Mouse (Mus musculus) hindbrain, embryonic 11.5 days (tissue): ENCODE measurements around the gene Unc45a. TPM values are rescaled to one million over a fixed set of nuclear protein-coding genes. Genes with fewer than 3 reads are reported as not detected.

Source experiments
- ATAC-seq: fragments of 200-750 bp; cut with Nextera tagmentation; 2 replicates; pipeline ENCODE4 v1.8.0; 2017; ENCODE audit warnings: mild to moderate bottlenecking, moderate TSS enrichment, moderate library complexity; ENCODE audit not compliant: low FRiP score
- DNase-seq: peaks from one replicate; pipeline ENCODE4 v3.0.0-alpha.2; 2015; ENCODE audit warnings: low spot score
- H3K27ac ChIP-seq: fragments of 300-500 bp; sonication (generic); 2 replicates; pipeline ENCODE4 v1.5.1; 2014; ENCODE audit warnings: mild to moderate bottlenecking, low read depth, low read length
- H3K27me3 ChIP-seq: fragments of 300-500 bp; sonication (generic); 2 replicates; pipeline ENCODE4 v1.6.1; 2014; ENCODE audit warnings: mild to moderate bottlenecking, low read length, moderate library complexity, mixed read lengths; ENCODE audit not compliant: control insufficient read depth, insufficient read depth
- H3K36me3 ChIP-seq: fragments of 300-500 bp; sonication (generic); 2 replicates; pipeline ENCODE4 v1.6.1; 2014; ENCODE audit warnings: mild to moderate bottlenecking, low read length, moderate library complexity, mixed read lengths; ENCODE audit not compliant: control insufficient read depth, insufficient read depth
- H3K4me1 ChIP-seq: fragments of 300-500 bp; sonication (generic); replicated peaks from 2 replicates; pipeline ENCODE4 v1.6.1; 2014; ENCODE audit warnings: low read length, mixed read lengths; ENCODE audit not compliant: control insufficient read depth, insufficient read depth
- H3K4me2 ChIP-seq: fragments of 300-500 bp; sonication (generic); replicated peaks from 2 replicates; pipeline ENCODE4 v1.6.1; 2014; ENCODE audit warnings: mild to moderate bottlenecking, low read depth, low read length
- H3K4me3 ChIP-seq: fragments of 300-500 bp; sonication (generic); 2 replicates; pipeline ENCODE4 v1.5.1; 2014; ENCODE audit warnings: low read depth, low read length
- H3K9ac ChIP-seq: fragments of 300-500 bp; sonication (generic); 2 replicates; pipeline ENCODE4 v1.6.1; 2014; ENCODE audit warnings: low read depth, low read length
- H3K9me3 ChIP-seq: fragments of 300-500 bp; sonication (generic); 2 replicates; pipeline ENCODE4 v1.6.1; 2016; ENCODE audit warnings: low read length; ENCODE audit not compliant: control insufficient read depth
- WGBS: fragments of 180-500 bp; shearing (Covaris S2); extraction: QIAGEN DNeasy Blood & Tissue Kit; methylation state at CpG from one replicate; pipeline ENCODE4 v1.1.7; 2014; 5-methylcytosine and 5-hydroxymethylcytosine counted together
- polyA plus RNA-seq: library from polyadenylated mRNA; unstranded; fragments of >200 nt; fragmentation: Nextera tagmentation; extraction: Ambion mirVana; gene quantifications from 2 replicates; pipeline ENCODE4 v1.2.1, GENCODE M21; 2014

Unc45a gene
- polyA plus RNA-seq, 1 experiment from 2014 or later, result 23.4 TPM

DNA sequence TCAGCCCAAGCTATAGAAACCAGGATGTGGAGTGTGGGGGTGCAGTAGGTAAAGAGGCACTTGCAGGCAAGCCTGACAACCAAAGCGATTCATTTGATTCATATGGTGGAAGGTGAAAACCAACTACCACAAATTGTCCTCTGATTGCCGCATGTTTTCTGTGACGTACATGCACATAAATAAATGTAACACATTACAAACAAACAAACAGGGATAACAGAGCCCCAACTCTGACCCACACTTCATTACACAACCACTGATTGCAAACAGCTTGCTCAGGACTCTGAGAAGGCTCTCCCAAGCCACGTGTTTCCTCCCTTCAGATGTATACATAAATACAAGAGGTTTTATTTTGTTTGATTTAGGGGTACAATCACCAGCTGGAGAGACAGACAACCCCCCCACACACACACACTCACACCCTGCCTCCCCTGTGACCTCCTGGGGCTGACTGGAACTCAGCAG lies 29.2 kb upstream of the Unc45a start:
- ATAC-seq (0 out of 2 replicates have a peak, but pooled peaks have one; percentile 1), DNase-seq (no peak)
- H3K4me2 ChIP-seq, result peak overlapping the region; percentile 82
- 65% methylated on average over 4 of the region's 4 CpGs for WGBS
- no peaks in the 10 kb centered on the region for H3K9me3 ChIP-seq
- peaks cover 7% of the 10 kb centered on the region; the same call in 1 of the 2 replicates for H3K36me3 ChIP-seq
- no peaks in the 10 kb centered on the region for H3K27me3 ChIP-seq
- no peaks in the 10 kb centered on the region for H3K4me1 ChIP-seq
- H3K4me3 ChIP-seq, result peak overlapping the region; percentile 88
- no peak overlapping the region for H3K27ac ChIP-seq
- peak overlapping the region; percentile 92 for H3K9ac ChIP-seq

GRCm38 (mm10) chr7:80369461-80369860 lies 28.7 kb upstream of the Unc45a start:
- Histone ChIP-seq H3K36me3 (peaks cover 7% of the 10 kb centered on the region; the same call in 1 of the 2 replicates), H3K4me2 (no peak overlapping the region), H3K27me3 (no peaks in the 10 kb centered on the region), H3K4me3 (no peak overlapping the region), H3K4me1 (no peaks in the 10 kb centered on the region), H3K27ac (no peak overlapping the region), H3K9ac (no peak overlapping the region), H3K9me3 (no peaks in the 10 kb centered on the region)
- no peak for ATAC-seq
- no peak for DNase-seq
- 72% methylated on average over 5 of the region's 5 CpGs for WGBS

DNA sequence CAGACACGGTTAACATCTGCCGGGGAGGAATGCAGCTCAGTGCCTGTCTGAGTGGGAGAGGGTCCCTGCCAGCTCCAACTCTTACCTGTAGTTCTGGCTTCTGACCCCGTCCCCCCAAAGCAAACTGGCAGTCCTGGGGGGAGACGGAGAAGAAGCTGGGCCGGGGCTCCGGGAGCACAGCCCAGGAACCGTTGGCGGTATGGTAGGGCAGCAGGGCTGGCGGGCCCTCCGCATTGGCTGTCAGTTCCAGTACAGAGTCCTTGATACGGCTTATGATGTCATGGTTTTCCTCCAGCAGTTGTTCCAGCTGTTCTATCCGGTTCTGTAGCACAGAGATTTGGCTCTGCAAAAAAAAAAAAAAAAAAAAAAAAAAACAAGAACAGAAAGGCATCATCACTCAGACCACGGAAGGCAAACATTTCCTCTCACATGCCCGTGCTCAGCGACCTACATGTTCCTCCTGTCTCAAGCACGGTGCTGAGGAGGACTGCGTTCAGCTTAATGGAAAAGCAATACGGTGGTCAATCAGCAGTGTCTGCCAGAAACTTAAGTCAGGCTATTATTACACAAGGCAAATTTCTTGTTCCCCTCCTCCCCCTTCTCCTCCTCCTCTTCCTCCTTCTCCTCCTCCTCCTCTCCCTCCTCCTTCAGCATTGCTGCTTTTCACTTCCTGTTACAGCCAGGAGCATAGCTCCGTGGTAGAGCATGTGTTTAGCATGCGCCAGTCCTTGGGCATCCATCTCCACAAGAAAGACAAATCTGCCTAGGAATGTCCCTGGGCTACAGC lies 28.0 kb upstream of the Unc45a start:
- WGBS, result 87% methylated on average over 20 of the region's 20 CpGs
- Histone ChIP-seq H3K9ac (no peak overlapping the region), H3K4me2 (no peak overlapping the region), H3K36me3 (peaks cover 7% of the 10 kb centered on the region; the same call in 1 of the 2 replicates), H3K4me1 (no peaks in the 10 kb centered on the region), H3K4me3 (no peak overlapping the region), H3K27me3 (no peaks in the 10 kb centered on the region), H3K9me3 (no peaks in the 10 kb centered on the region), H3K27ac (no peak overlapping the region)
- no peak for DNase-seq
- no peak for ATAC-seq

GRCm38 (mm10) chr7:80368009-80368408 lies 27.2 kb upstream of the Unc45a start:
- Histone ChIP-seq H3K4me3 (no peak overlapping the region), H3K9me3 (no peaks in the 10 kb centered on the region), H3K4me2 (no peak overlapping the region), H3K36me3 (peaks cover 9% of the 10 kb centered on the region; the same call in 1 of the 2 replicates), H3K9ac (no peak overlapping the region), H3K4me1 (no peaks in the 10 kb centered on the region), H3K27ac (no peak overlapping the region), H3K27me3 (no peaks in the 10 kb centered on the region)
- no peak for ATAC-seq
- no peak for DNase-seq
- WGBS, result 88% methylated on average over 9 of the region's 9 CpGs

- Histone ChIP-seq H3K4me2 (no peak overlapping the region), H3K4me1 (no peaks in the 10 kb centered on the region), H3K9ac (no peak overlapping the region), H3K27ac (no peak overlapping the region), H3K9me3 (no peaks in the 10 kb centered on the region), H3K4me3 (no peak overlapping the region), H3K27me3 (no peaks in the 10 kb centered on the region), H3K36me3 (peaks cover 9% of the 10 kb centered on the region; the same call in 1 of the 2 replicates)
- ATAC-seq, result no peak
- no peak for DNase-seq
- 100% methylated on average over 7 of the region's 7 CpGs for WGBS
These were observed 26.4 kb upstream of the Unc45a start for GRCm38 (mm10) chr7:80367232-80367631.

DNA sequence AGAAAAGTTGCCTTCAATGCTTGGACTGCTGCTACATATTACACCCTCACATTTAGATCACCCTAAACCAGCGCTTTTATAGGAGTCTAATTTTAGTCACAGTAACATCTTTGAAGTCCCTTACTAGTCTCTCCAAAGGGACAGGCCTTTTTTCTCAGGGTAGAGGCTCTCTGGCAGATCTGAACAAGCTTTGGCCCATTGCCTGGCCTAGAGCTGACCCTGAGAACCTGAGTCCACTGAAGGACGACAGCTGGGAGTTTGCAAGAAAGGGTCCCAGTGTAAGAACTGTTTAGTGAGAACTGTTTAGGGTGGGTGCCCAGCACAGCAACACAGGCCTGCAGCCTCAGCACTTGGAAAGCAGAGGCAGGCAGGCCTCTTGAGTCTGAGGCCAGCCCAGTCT lies 25.0 kb upstream of the Unc45a start:
- H3K4me3 ChIP-seq, result no peak overlapping the region
- no peaks in the 10 kb centered on the region for H3K9me3 ChIP-seq
- H3K9ac ChIP-seq, result no peak overlapping the region
- WGBS, result 87% methylated on average over 2 of the region's 2 CpGs
- no peaks in the 10 kb centered on the region for H3K4me1 ChIP-seq
- no peak overlapping the region for H3K27ac ChIP-seq
- no peaks in the 10 kb centered on the region for H3K27me3 ChIP-seq
- no peak for DNase-seq
- H3K4me2 ChIP-seq, result no peak overlapping the region
- peaks cover 9% of the 10 kb centered on the region; the same call in 1 of the 2 replicates for H3K36me3 ChIP-seq
- no peak for ATAC-seq

DNA sequence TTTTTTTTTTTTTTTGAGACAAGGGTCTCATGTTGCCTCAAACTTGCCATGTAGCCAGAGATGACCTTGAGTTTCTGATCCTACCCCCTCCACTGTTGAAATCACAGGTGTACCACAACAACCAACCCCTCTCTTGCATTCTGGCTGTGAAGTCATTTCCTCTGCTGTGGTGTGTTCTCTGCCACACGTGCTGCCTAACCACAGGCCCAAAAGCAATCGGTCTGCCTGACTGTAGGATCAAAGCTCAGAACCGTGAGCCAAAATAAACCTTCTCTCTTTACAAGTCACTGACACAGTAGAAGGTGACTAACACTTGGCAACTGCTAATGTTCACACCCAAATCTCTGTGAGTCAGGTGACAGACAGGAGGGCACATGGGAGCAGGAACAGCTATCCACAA lies 19.6 kb upstream of the Unc45a start:
- Histone ChIP-seq H3K4me1 (no peaks in the 10 kb centered on the region; the same call in none of the 2 replicates), H3K4me2 (no peak overlapping the region), H3K27me3 (no peaks in the 10 kb centered on the region), H3K27ac (no peak overlapping the region), H3K9me3 (no peaks in the 10 kb centered on the region), H3K4me3 (no peak overlapping the region), H3K9ac (no peak overlapping the region), H3K36me3 (peaks cover 8% of the 10 kb centered on the region; the same call in 1 of the 2 replicates)
- DNase-seq, result no peak
- ATAC-seq, result no peak
- 84% methylated on average over 3 of the region's 3 CpGs for WGBS

- no peak for ATAC-seq
- H3K4me3 ChIP-seq, result no peak overlapping the region
- H3K27ac ChIP-seq, result no peak overlapping the region
- H3K4me1 ChIP-seq, result no peaks in the 10 kb centered on the region; the same call in none of the 2 replicates
- H3K9me3 ChIP-seq, result no peaks in the 10 kb centered on the region
- no peaks in the 10 kb centered on the region for H3K27me3 ChIP-seq
- no peak for DNase-seq
- H3K4me2 ChIP-seq, result no peak overlapping the region
- WGBS, result 78% methylated on average over 4 of the region's 4 CpGs
- H3K36me3 ChIP-seq, result peaks cover 6% of the 10 kb centered on the region; the same call in 1 of the 2 replicates
- no peak overlapping the region for H3K9ac ChIP-seq
These were observed 17.2 kb upstream of the Unc45a start for GRCm38 (mm10) chr7:80358039-80358438.

- ATAC-seq (peak; percentile 30; the same call in 1 of the 2 replicates), DNase-seq (no peak)
- Histone ChIP-seq H3K4me3 (no peak overlapping the region), H3K27ac (no peak overlapping the region), H3K4me2 (no peak overlapping the region), H3K4me1 (no peaks in the 10 kb centered on the region; the same call in none of the 2 replicates), H3K9ac (peak overlapping the region; percentile 28; the same call in 1 of the 2 replicates), H3K27me3 (no peaks in the 10 kb centered on the region), H3K36me3 (peaks cover 6% of the 10 kb centered on the region; the same call in 1 of the 2 replicates), H3K9me3 (no peaks in the 10 kb centered on the region)
- whole genome bisulfite sequencing, result 34% methylated on average over 8 of the region's 8 CpGs
These were observed 16.4 kb upstream of the Unc45a start for GRCm38 (mm10) chr7:80357156-80357555.
